Mouse (Mus musculus): Measurements from ENCODE around the gene Terb1. TPM values are rescaled to one million over a fixed set of nuclear protein-coding genes. Genes with fewer than 3 reads are reported as not detected.

Gene Terb1
- polyA plus RNA-seq, 1 experiment from 2014 or later = 0.41 TPM

- peak overlapping the region; percentile 68 for H3K4me2 ChIP-seq (replicated peaks)
- peaks cover 15% of the 10 kb centered on the region for H3K27me3 ChIP-seq (replicated peaks)
- H3K36me3 ChIP-seq = peaks cover 2% of the 10 kb centered on the region; the same call in 1 of the 2 replicates
- H3K27ac ChIP-seq = no peak overlapping the region
- peak; percentile 65 for ATAC-seq
- H3K9me3 ChIP-seq = no peaks in the 10 kb centered on the region
- peaks cover 9% of the 10 kb centered on the region; the same call in 1 of the 2 replicates for H3K4me1 ChIP-seq (replicated peaks)
- WGBS = 11% methylated on average over 9 of the region's 9 CpGs
- H3K9ac ChIP-seq = 0 out of 2 replicates have a peak overlapping the region, but pooled peaks have one; percentile 3
- peak overlapping the region; percentile 98 for H3K4me3 ChIP-seq (replicated peaks)
Measured at GRCm38 (mm10) chr8:104534779-104535141, 25.1 kb upstream of the Terb1 start.

DNA sequence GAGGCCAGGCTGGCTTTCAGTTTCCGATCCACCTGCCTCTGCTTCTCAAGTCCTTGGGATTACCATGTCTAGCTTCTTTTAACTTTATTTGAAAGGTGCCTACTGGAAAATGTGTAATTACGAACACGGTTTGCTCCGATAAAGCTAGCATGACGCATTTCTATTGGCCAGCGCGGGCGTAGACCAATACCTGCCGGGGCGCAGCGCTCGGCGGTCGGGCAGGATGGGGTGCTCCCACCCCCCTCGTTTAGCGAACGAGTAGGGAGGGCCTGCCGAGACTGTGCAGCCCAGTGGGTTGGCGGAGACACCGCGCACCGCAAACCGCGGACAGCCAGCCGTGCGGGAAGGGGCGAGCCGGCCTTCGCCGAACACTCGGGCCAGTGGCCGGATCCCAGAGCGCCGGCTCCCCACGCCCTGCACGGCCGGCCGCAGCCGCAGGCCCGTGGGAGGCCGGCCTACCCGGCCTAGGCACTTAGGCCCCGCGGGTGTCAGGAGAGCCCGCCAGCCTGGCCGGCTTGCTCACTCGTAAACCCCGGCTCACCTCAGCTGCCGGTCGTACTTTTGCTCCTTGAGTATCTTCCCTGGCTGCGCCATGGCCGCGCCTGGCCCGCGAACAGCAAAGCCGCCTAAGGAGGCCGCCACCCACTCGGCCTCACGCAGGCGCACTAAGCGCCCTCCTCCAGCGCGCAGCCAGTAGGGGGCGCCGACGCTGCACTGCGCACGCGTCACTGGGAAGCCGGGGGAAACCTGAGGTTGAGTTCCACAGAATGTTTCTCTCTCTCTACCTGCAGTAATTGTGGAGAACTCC is 24.5 kb upstream of the Terb1 start, which contains the start of the genes Nae1 and Car7:
Nae1 (minus strand) TSS at position 667 of the 808 bp plus-strand sequence.
Car7 (plus strand) TSS at position 719 of the 808 bp plus-strand sequence.
- Histone ChIP-seq H3K4me2 (replicated peaks) (peak within 1 kb of the TSS; percentile 68), H3K27me3 (replicated peaks) (peaks cover 9% of the 10 kb centered on the region; the same call in 1 of the 2 replicates), H3K4me1 (replicated peaks) (peaks cover 9% of the 10 kb centered on the region; the same call in 1 of the 2 replicates), H3K4me3 (replicated peaks) (peak within 1 kb of the TSS; percentile 98), H3K9ac (peak within 1 kb of the TSS; percentile 91), H3K9me3 (no peaks in the 10 kb centered on the region), H3K36me3 (peaks cover 2% of the 10 kb centered on the region; the same call in 1 of the 2 replicates), H3K27ac (peak within 1 kb of the TSS; percentile 80)
- ATAC-seq = peak; percentile 99
- under 1% methylated on average over 70 of the region's 70 CpGs for WGBS

DNA sequence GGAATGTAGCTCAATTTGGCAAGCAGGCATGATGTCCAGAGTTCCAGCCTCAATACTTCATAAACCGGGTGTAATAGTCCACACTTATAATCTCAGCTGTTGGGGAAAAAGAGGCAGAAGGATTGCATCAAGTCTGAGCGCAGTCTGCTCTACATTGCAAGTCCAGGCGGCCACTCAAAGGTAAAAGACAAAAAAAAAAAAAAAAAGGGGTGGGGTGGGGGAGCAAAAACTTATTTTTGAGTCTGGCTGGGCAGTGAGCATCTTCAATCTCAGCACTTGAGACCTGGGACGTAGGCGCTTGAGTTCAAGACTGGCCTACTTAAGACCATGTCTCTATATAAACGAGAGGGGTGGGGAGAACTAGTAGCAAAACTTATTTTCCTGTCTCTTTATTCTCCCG is 23.8 kb upstream of the Terb1 start:
- H3K36me3 ChIP-seq = peaks cover 2% of the 10 kb centered on the region; the same call in 1 of the 2 replicates
- H3K9ac ChIP-seq = peak overlapping the region; percentile 91
- ATAC-seq = peak; percentile 13; the same call in 1 of the 2 replicates
- H3K4me2 ChIP-seq (replicated peaks) = peak overlapping the region; percentile 68
- peaks cover 6% of the 10 kb centered on the region; the same call in 1 of the 2 replicates for H3K27me3 ChIP-seq (replicated peaks)
- peaks cover 9% of the 10 kb centered on the region; the same call in 1 of the 2 replicates for H3K4me1 ChIP-seq (replicated peaks)
- no peak overlapping the region for H3K27ac ChIP-seq
- WGBS = 16% methylated on average over 7 of the region's 7 CpGs
- peak overlapping the region; percentile 98 for H3K4me3 ChIP-seq (replicated peaks)
- H3K9me3 ChIP-seq = no peaks in the 10 kb centered on the region

DNA sequence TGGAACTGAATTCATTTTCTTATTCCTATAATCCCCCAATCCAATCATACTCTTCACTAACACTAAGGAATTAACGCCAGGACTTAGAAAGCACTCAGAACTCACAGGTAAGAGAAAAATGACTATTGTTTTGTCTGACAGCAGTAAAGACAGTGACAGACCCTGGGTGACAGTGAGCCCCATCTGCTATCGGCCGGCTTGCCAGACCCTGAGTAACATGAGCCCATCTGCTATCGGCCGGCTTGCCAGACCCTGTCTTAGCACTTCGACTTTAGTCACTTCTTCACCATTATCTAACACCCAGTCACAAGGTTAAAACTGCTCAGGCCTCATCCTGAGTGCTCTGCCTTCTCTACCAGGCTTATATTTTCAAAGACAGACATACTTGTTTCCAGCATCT is 20.0 kb upstream of the Terb1 start:
- Histone ChIP-seq H3K4me3 (replicated peaks) (no peak overlapping the region), H3K27ac (no peak overlapping the region), H3K9ac (no peak overlapping the region), H3K4me1 (replicated peaks) (peaks cover 7% of the 10 kb centered on the region; the same call in 1 of the 2 replicates), H3K4me2 (replicated peaks) (no peak overlapping the region), H3K9me3 (no peaks in the 10 kb centered on the region), H3K27me3 (replicated peaks) (no peaks in the 10 kb centered on the region), H3K36me3 (peaks cover 2% of the 10 kb centered on the region; the same call in 1 of the 2 replicates)
- no peak for ATAC-seq
- WGBS = 92% methylated on average over 6 of the region's 6 CpGs

DNA sequence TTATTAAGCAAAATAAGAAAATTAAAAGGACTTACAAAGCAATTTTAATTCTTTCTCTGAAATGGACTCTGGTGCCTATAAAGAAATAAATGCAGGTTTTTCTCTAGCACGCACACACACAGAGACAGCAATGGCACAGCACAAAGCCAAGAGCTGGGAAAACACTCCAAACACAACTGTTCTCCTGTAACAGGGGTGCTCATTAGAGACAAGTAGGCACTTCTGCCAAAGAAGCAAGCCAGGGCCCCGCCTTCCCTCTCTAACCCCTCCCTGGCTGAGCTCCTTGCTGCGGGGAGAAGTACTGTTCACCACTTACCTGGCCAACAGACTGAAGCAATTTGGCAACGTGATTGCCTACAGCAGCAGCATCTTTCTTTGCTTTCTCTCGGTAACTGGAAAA is 8.2 kb upstream of the Terb1 start:
- H3K27me3 ChIP-seq (replicated peaks) = no peaks in the 10 kb centered on the region
- ATAC-seq = no peak
- 86% methylated on average over 5 of the region's 5 CpGs for WGBS
- no peak overlapping the region for H3K4me3 ChIP-seq (replicated peaks)
- H3K9ac ChIP-seq = no peak overlapping the region
- no peaks in the 10 kb centered on the region for H3K4me1 ChIP-seq (replicated peaks)
- peaks cover 8% of the 10 kb centered on the region for H3K36me3 ChIP-seq
- no peak overlapping the region for H3K4me2 ChIP-seq (replicated peaks)
- no peaks in the 10 kb centered on the region for H3K9me3 ChIP-seq
- H3K27ac ChIP-seq = no peak overlapping the region

- no peaks in the 10 kb centered on the region for H3K9me3 ChIP-seq
- H3K4me3 ChIP-seq (replicated peaks) = no peak overlapping the region
- H3K27ac ChIP-seq = no peak overlapping the region
- ATAC-seq = peak; percentile 13; the same call in 1 of the 2 replicates
- no peaks in the 10 kb centered on the region for H3K27me3 ChIP-seq (replicated peaks)
- peaks cover 4% of the 10 kb centered on the region; the same call in 1 of the 2 replicates for H3K36me3 ChIP-seq
- WGBS = 78% methylated on average over 3 of the region's 3 CpGs
- H3K4me2 ChIP-seq (replicated peaks) = peak overlapping the region; percentile 98
- H3K4me1 ChIP-seq (replicated peaks) = no peaks in the 10 kb centered on the region
- H3K9ac ChIP-seq = no peak overlapping the region
Measured at GRCm38 (mm10) chr8:104510134-104510533, 424 bp upstream of the Terb1 start.

DNA sequence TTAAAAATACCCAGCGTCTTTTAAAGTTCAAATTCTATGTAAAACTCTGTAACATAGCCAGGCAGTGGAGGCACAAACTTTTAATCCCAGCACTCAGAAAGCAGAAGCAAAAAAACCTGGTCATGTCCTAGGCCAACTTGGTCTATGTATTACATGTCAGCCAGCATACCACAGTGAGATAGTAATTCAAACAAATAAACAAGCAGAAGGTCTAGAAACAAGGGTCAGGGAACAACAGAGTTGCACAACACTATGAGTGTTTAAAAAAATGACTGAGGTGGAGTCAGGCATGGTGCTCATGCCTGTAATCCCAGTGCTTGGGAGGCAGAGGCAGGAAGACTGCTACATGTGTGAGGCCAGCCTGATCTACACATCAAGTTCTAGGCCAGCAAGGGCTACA is 30.6 kb downstream of the Terb1 start:
- no peaks in the 10 kb centered on the region for H3K27me3 ChIP-seq (replicated peaks)
- no peaks in the 10 kb centered on the region for H3K36me3 ChIP-seq
- ATAC-seq = no peak
- H3K4me3 ChIP-seq (replicated peaks) = no peak overlapping the region
- WGBS = 81% methylated on average over 1 of the region's 1 CpGs
- no peaks in the 10 kb centered on the region for H3K9me3 ChIP-seq
- H3K27ac ChIP-seq = no peak overlapping the region
- no peak overlapping the region for H3K4me2 ChIP-seq (replicated peaks)
- no peaks in the 10 kb centered on the region for H3K4me1 ChIP-seq (replicated peaks)
- H3K9ac ChIP-seq = no peak overlapping the region

DNA sequence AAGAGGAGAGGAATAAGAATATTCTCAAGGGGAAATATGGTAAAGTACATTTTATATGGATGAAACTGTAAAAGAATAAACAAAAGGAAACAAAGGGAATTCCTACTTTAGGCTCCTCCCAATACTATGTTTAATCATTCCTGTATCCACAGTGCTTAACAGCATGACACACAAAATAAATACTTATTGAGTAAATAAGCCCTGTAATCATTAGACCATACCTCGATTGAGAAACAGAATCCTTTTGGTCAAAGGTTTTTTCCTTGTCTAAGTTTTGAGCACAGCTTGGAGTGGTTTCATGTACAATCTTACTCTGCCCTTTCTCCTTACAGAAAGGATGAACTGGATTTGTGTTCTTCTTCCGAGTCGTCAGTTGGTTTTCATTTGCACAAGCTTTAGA is 37.2 kb downstream of the Terb1 start:
- no peak overlapping the region for H3K9ac ChIP-seq
- no peak overlapping the region for H3K4me2 ChIP-seq (replicated peaks)
- no peak overlapping the region for H3K27ac ChIP-seq
- no peaks in the 10 kb centered on the region for H3K36me3 ChIP-seq
- H3K4me3 ChIP-seq (replicated peaks) = no peak overlapping the region
- H3K27me3 ChIP-seq (replicated peaks) = no peaks in the 10 kb centered on the region
- ATAC-seq = no peak
- H3K9me3 ChIP-seq = no peaks in the 10 kb centered on the region
- no peaks in the 10 kb centered on the region for H3K4me1 ChIP-seq (replicated peaks)
- 62% methylated on average over 3 of the region's 3 CpGs for WGBS

DNA sequence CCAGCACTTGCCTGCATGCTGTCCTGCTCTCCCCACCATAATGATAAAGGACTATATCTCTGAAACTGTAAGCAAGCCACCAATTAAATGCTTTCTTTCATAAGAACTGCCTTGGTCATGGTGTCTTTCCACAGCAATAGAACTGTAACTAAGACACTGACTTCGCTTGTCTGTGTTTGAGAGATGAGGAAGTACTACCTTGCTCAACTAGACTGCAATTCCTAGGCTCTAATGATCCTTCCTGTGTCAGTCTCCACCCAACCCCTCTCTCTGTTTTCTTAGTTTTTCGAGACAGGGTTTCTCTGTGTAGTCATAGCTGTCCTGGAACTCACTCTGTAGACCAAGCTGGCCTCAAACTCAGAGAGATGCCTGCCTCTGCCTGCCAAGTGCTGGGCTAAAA is 42.2 kb downstream of the Terb1 start:
- Histone ChIP-seq H3K9me3 (no peaks in the 10 kb centered on the region), H3K36me3 (no peaks in the 10 kb centered on the region), H3K4me3 (replicated peaks) (no peak overlapping the region), H3K27me3 (replicated peaks) (no peaks in the 10 kb centered on the region), H3K27ac (no peak overlapping the region), H3K4me1 (replicated peaks) (no peaks in the 10 kb centered on the region), H3K4me2 (replicated peaks) (no peak overlapping the region), H3K9ac (no peak overlapping the region)
- no peak for ATAC-seq
- WGBS = 73% methylated on average over 2 of the region's 2 CpGs

DNA sequence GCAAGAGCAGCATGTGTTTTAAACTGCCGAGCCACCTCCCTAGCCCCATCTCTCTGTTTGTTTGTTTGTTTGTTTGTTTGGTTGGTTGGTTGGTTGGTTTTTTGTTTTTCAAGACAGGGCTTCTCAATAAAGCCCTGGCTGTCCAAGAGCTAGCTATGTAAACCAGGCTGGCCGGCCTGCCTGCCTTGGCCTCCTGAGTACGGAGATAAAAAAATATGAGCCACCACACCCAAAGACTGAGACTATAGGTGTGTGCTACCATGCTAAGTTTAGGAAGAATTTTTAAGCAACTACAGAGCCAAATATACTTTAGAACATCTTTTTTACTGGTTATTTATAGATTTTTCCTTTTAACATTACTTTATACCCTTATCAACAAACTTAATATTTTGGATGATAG is 57.5 kb downstream of the Terb1 start:
- no peak for ATAC-seq
- H3K27ac ChIP-seq = no peak overlapping the region
- H3K9me3 ChIP-seq = no peaks in the 10 kb centered on the region
- H3K9ac ChIP-seq = no peak overlapping the region
- H3K27me3 ChIP-seq (replicated peaks) = no peaks in the 10 kb centered on the region
- H3K4me1 ChIP-seq (replicated peaks) = no peaks in the 10 kb centered on the region
- H3K36me3 ChIP-seq = no peaks in the 10 kb centered on the region
- H3K4me3 ChIP-seq (replicated peaks) = no peak overlapping the region
- WGBS = 80% methylated on average over 3 of the region's 3 CpGs
- no peak overlapping the region for H3K4me2 ChIP-seq (replicated peaks)

GRCm38 (mm10) chr8:104448796-104449195 is 60.9 kb downstream of the Terb1 start:
- H3K9me3 ChIP-seq = no peaks in the 10 kb centered on the region
- no peaks in the 10 kb centered on the region for H3K27me3 ChIP-seq (replicated peaks)
- no peaks in the 10 kb centered on the region for H3K36me3 ChIP-seq
- no peak for ATAC-seq
- H3K27ac ChIP-seq = no peak overlapping the region
- no peak overlapping the region for H3K9ac ChIP-seq
- H3K4me2 ChIP-seq (replicated peaks) = no peak overlapping the region
- H3K4me3 ChIP-seq (replicated peaks) = no peak overlapping the region
- no peaks in the 10 kb centered on the region for H3K4me1 ChIP-seq (replicated peaks)
- WGBS = 77% methylated on average over 3 of the region's 3 CpGs

GRCm38 (mm10) chr8:104446016-104446415 is 63.7 kb downstream of the Terb1 start:
- no peaks in the 10 kb centered on the region for H3K27me3 ChIP-seq (replicated peaks)
- H3K4me2 ChIP-seq (replicated peaks) = no peak overlapping the region
- no peaks in the 10 kb centered on the region for H3K36me3 ChIP-seq
- H3K4me1 ChIP-seq (replicated peaks) = peaks cover 9% of the 10 kb centered on the region
- no peak overlapping the region for H3K4me3 ChIP-seq (replicated peaks)
- H3K9ac ChIP-seq = no peak overlapping the region
- H3K9me3 ChIP-seq = no peaks in the 10 kb centered on the region
- no peak overlapping the region for H3K27ac ChIP-seq
- 86% methylated on average over 3 of the region's 3 CpGs for WGBS
- ATAC-seq = no peak
